Mouse (Mus musculus) CH12.LX (cell line): ENCODE measurements around the gene Sapcd2. TPM values are rescaled to one million over a fixed set of nuclear protein-coding genes. Genes with fewer than 3 reads are reported as not detected.

Source experiments
- DNase-seq: peaks from one replicate; pipeline ENCODE4 v3.0.0-alpha.2; 2013; ENCODE audit errors: extremely low read depth
- H3K27ac ChIP-seq: 2 replicates; pipeline ENCODE4 v1.5.1; 2012; ENCODE audit warnings: low read depth, mild to moderate bottlenecking, control low read depth, moderate library complexity; ENCODE audit not compliant: insufficient read depth
- H3K27me3 ChIP-seq: replicated peaks from 2 replicates; pipeline ENCODE3; 2012; ENCODE audit warnings: inconsistent platforms
- H3K36me3 ChIP-seq, 2 experiments: replicated peaks in 1 of 2; 2 replicates each; pipeline versions ENCODE3 to v1.6.1; 2012; ENCODE audit warnings: inconsistent platforms in 1 of 2, low read length in 1 of 2, mild to moderate bottlenecking in 1 of 2, mixed read lengths in 1 of 2, moderate library complexity in 1 of 2; ENCODE audit not compliant: control insufficient read depth in 1 of 2, insufficient read depth in 1 of 2
- H3K4me1 ChIP-seq, 2 experiments: 2 replicates each; pipeline ENCODE4 v1.6.1; 2012; ENCODE audit warnings: inconsistent platforms in 1 of 2, moderate library complexity in 1 of 2; ENCODE audit not compliant: insufficient read depth in 2 of 2, control insufficient read depth in 1 of 2
- H3K4me2 ChIP-seq: 2 replicates; pipeline ENCODE4 v1.6.1; 2012; ENCODE audit warnings: low read depth, mild to moderate bottlenecking, control low read depth; ENCODE audit not compliant: poor library complexity, insufficient read depth, severe bottlenecking
- H3K4me3 ChIP-seq, 3 experiments: fragments of 150-350 bp in 1 of 3; sonication (generic) in 1 of 3; replicated peaks in 1 of 3; 2 replicates each; pipeline versions ENCODE3 to v1.5.1; 2011 to 2012; ENCODE audit warnings: low read depth in 2 of 3, low read length in 2 of 3, mild to moderate bottlenecking in 2 of 3, moderate library complexity in 2 of 3, control low read depth in 1 of 3, improper control_type of control experiment in 1 of 3, inconsistent platforms in 1 of 3, mixed read lengths in 1 of 3; ENCODE audit not compliant: poor library complexity in 1 of 3
- H3K79me2 ChIP-seq: replicated peaks from 2 replicates; pipeline ENCODE4 v1.6.1; 2012; ENCODE audit warnings: mild to moderate bottlenecking, moderate library complexity; ENCODE audit not compliant: control insufficient read depth, poor library complexity, insufficient read depth, severe bottlenecking; ENCODE audit errors: extremely low read depth
- H3K9ac ChIP-seq: 2 replicates; pipeline ENCODE4 v1.6.1; 2012; ENCODE audit warnings: low read depth, mild to moderate bottlenecking, control low read depth, moderate library complexity; ENCODE audit not compliant: insufficient read depth
- H3K9me3 ChIP-seq: replicated peaks from 2 replicates; pipeline ENCODE3; 2012; ENCODE audit warnings: low read length, inconsistent platforms, mixed read lengths
- BHLHE40 ChIP-seq: IDR thresholded peaks from 2 replicates; pipeline ENCODE4 v1.6.1; 2011; ENCODE audit warnings: mild to moderate bottlenecking, low read depth, low read length, improper control_type of control experiment
- CHD1 ChIP-seq: IDR thresholded peaks from 2 replicates; pipeline ENCODE4 v1.6.1; 2012; ENCODE audit warnings: low read depth, low read length, improper control_type of control experiment, inconsistent platforms
- CTCF ChIP-seq, 2 experiments: IDR thresholded peaks in 1 of 2; conservative IDR thresholded peaks in 1 of 2; 2 replicates each; pipeline ENCODE4 v1.5.1; 2011 to 2012; ENCODE audit warnings: low read depth in 2 of 2, low read length in 2 of 2, improper control_type of control experiment in 1 of 2, inconsistent platforms in 1 of 2, mild to moderate bottlenecking in 1 of 2, moderate library complexity in 1 of 2
- ELF1 ChIP-seq: IDR thresholded peaks from 2 replicates; pipeline ENCODE4 v1.6.1; 2014; ENCODE audit warnings: low read depth, mild to moderate bottlenecking, inconsistent platforms, low read length, improper control_type of control experiment
- ETS1 ChIP-seq: conservative IDR thresholded peaks from 2 replicates; pipeline ENCODE4 v1.6.1; 2012; ENCODE audit warnings: low read depth, mild to moderate bottlenecking, inconsistent platforms, low read length, improper control_type of control experiment, moderate library complexity
- GABPA ChIP-seq: IDR thresholded peaks from 2 replicates; pipeline ENCODE4 v1.6.1; 2012; ENCODE audit warnings: low read depth, low read length, improper control_type of control experiment, inconsistent platforms; ENCODE audit not compliant: insufficient replicate concordance
- HCFC1 ChIP-seq: IDR thresholded peaks from 2 replicates; pipeline ENCODE4 v1.6.1; 2012; ENCODE audit warnings: low read depth, mild to moderate bottlenecking, inconsistent platforms, low read length, improper control_type of control experiment
- JUN ChIP-seq: IDR thresholded peaks from 2 replicates; pipeline ENCODE4 v1.6.1; 2011; ENCODE audit warnings: low read depth, mild to moderate bottlenecking, low read length, improper control_type of control experiment, moderate library complexity; ENCODE audit not compliant: insufficient read depth
- MAFK ChIP-seq: IDR thresholded peaks from 2 replicates; pipeline ENCODE4 v1.6.1; 2011; ENCODE audit warnings: low read length, improper control_type of control experiment; ENCODE audit not compliant: insufficient replicate concordance
- MAZ ChIP-seq: IDR thresholded peaks from 2 replicates; pipeline ENCODE4 v1.6.1; 2012; ENCODE audit warnings: low read depth, mild to moderate bottlenecking, inconsistent platforms, low read length, improper control_type of control experiment, moderate library complexity
- MEF2A ChIP-seq: IDR thresholded peaks from 2 replicates; pipeline ENCODE4 v1.6.1; 2014; ENCODE audit warnings: low read depth, mild to moderate bottlenecking, inconsistent platforms, low read length, improper control_type of control experiment, borderline replicate concordance
- MYC ChIP-seq: IDR thresholded peaks from 2 replicates; pipeline ENCODE4 v1.6.1; 2011; ENCODE audit warnings: low read depth, mild to moderate bottlenecking, improper control_type of control experiment, low read length
- NELFE ChIP-seq: IDR thresholded peaks from 2 replicates; pipeline ENCODE4 v1.6.1; 2011; ENCODE audit warnings: low read depth, low read length, improper control_type of control experiment
- NRF1 ChIP-seq: IDR thresholded peaks from 2 replicates; pipeline ENCODE4 v1.6.1; 2014; ENCODE audit warnings: low read depth, mild to moderate bottlenecking, inconsistent platforms, low read length, improper control_type of control experiment, moderate library complexity
- PAX5 ChIP-seq: IDR thresholded peaks from 2 replicates; pipeline ENCODE4 v1.6.1; 2012; ENCODE audit warnings: low read length, inconsistent platforms, mixed read lengths
- POLR2AphosphoS2 ChIP-seq: IDR thresholded peaks from 2 replicates; pipeline ENCODE4 v1.6.1; 2011; ENCODE audit warnings: low read depth, low read length, improper control_type of control experiment
- RCOR1 ChIP-seq: conservative IDR thresholded peaks from 2 replicates; pipeline ENCODE4 v1.6.1; 2012; ENCODE audit warnings: low read depth, mild to moderate bottlenecking, inconsistent platforms, low read length, improper control_type of control experiment
- SIN3A ChIP-seq: IDR thresholded peaks from 2 replicates; pipeline ENCODE4 v1.6.1; 2012; ENCODE audit warnings: low read length, improper control_type of control experiment, inconsistent platforms
- TCF12 ChIP-seq: IDR thresholded peaks from 2 replicates; pipeline ENCODE4 v1.6.1; 2014; ENCODE audit warnings: low read depth, mild to moderate bottlenecking, inconsistent platforms, low read length, improper control_type of control experiment
- UBTF ChIP-seq: IDR thresholded peaks from 2 replicates; pipeline ENCODE4 v1.6.1; 2012; ENCODE audit warnings: low read depth, mild to moderate bottlenecking, inconsistent platforms, low read length, improper control_type of control experiment, moderate library complexity
- USF2 ChIP-seq: conservative IDR thresholded peaks from 2 replicates; pipeline ENCODE4 v1.6.1; 2011; ENCODE audit warnings: low read depth, low read length, improper control_type of control experiment
- ZC3H11A ChIP-seq: IDR thresholded peaks from 2 replicates; pipeline ENCODE4 v1.6.1; 2012; ENCODE audit warnings: low read depth, mild to moderate bottlenecking, inconsistent platforms, low read length, improper control_type of control experiment
- ZKSCAN1 ChIP-seq: IDR thresholded peaks from 2 replicates; pipeline ENCODE4 v1.6.1; 2012; ENCODE audit warnings: low read depth, inconsistent platforms, low read length, improper control_type of control experiment, borderline replicate concordance
- ZNF384 ChIP-seq: IDR thresholded peaks from 2 replicates; pipeline ENCODE4 v1.6.1; 2012; ENCODE audit warnings: low read depth, low read length, improper control_type of control experiment, inconsistent platforms
- dilution Hi-C: fragments of 300-500 bp; cut with MboI; formaldehyde crosslinking; loops from 2 replicates; pipeline ENCODE4 v1.14.3; 2020; ENCODE audit warnings: low sequenced_read_pairs; ENCODE audit not compliant: extremely low pct_unique_long_range_greater_than_20kb, extremely low pct_ligation_motif_present
- in situ Hi-C: fragments of 300-500 bp; cut with MboI; formaldehyde crosslinking; loops from 3 replicates; pipeline ENCODE4 v1.14.3; 2019; ENCODE audit warnings: low sequenced_read_pairs, low pct_ligation_motif_present, low pct_unique_long_range_greater_than_20kb, mixed read lengths
- polyA plus RNA-seq: library from polyadenylated mRNA; unstranded; fragments of >175 nt; gene quantifications from 2 replicates; pipeline ENCODE4 v1.2.1, GENCODE M21; 2012; ENCODE audit warnings: low read depth; ENCODE audit not compliant: insufficient read length
- total RNA-seq, 2 experiments: library from RNA; depleted of rRNA; stranded (reverse); fragments of 300-350 nt in 1 of 2; fragments of >200 nt in 1 of 2; gene quantifications; 2 replicates each; pipeline ENCODE4 v1.2.3; 2012 to 2014

The Sapcd2 gene
- total and polyA plus RNA-seq, 3 experiments = 16.9 to 27.3 (median 22.5) TPM

DNA sequence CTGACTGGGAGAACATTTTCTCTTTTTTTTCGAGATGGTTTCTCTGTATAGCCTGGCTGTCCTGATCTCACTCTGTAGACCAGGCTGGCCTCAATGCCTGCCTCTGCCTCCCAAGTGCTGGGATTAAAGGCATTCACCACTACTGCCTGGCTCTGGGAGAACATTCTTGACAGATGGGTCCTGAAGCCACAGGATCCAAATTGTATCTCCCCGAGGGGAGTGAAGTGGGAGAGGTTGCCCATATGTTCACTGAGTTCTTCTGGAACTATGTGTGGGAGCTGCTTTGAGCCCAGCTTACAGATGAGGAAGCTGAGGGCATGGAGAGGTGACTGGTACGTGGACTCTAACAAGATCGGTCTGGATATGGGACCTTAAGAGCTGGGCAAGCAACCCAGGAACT, 31.9 kb downstream of the Sapcd2 start:
- no peak overlapping the region for H3K4me2 ChIP-seq
- H3K27ac ChIP-seq = no peak overlapping the region
- in situ Hi-C loops = loop anchor here (5.0 kb wide), 1 partner anchor 37 kb away; the partner anchor contains the start of gene Uap1l1
- H3K9ac ChIP-seq = no peak overlapping the region
- H3K4me3 ChIP-seq = no peak overlapping the region
- dilution Hi-C loops = no loop called here
- H3K9me3 ChIP-seq = no peaks in the 10 kb centered on the region
- no peaks in the 10 kb centered on the region for H3K79me2 ChIP-seq
- TF ChIP-seq USF2 (no peak), UBTF (no peak), JUN (no peak), MEF2A (no peak), PAX5 (no peak), ZC3H11A (no peak), RCOR1 (no peak), HCFC1 (no peak), NRF1 (no peak), POLR2AphosphoS2 (no peak), ZKSCAN1 (no peak), CHD1 (no peak), MYC (no peak), SIN3A (no peak)
- H3K4me1 ChIP-seq = no peaks in the 10 kb centered on the region
- peaks cover 92% of the 10 kb centered on the region for H3K27me3 ChIP-seq
- no peak for DNase-seq
- H3K36me3 ChIP-seq = no peaks in the 10 kb centered on the region

DNA sequence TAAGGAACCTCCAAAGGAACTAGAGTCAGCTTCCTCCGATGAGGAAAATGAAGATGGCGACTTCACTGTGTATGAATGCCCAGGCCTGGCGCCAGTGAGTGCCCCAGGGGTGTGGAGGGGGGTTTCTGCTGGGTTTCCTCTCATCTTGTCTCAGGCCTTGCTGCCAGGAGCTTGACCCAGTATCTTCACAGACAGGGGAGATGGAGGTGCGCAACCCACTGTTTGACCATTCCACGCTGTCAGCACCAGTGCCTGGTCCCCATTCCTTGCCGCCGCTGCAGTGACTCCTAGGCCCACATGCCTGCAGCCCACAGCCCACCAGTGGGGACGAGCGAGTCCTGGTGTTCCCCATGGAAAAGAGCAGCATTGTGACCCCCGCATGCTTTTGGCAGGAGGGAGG, 36.8 kb downstream of the Sapcd2 start:
- H3K79me2 ChIP-seq = no peaks in the 10 kb centered on the region
- no peak overlapping the region for H3K27ac ChIP-seq
- in situ Hi-C loops = no loop called here
- H3K9ac ChIP-seq = no peak overlapping the region
- no peaks in the 10 kb centered on the region for H3K36me3 ChIP-seq
- no peak overlapping the region for H3K4me2 ChIP-seq
- H3K9me3 ChIP-seq = no peaks in the 10 kb centered on the region
- peaks cover 77% of the 10 kb centered on the region for H3K27me3 ChIP-seq
- no peak overlapping the region for H3K4me3 ChIP-seq
- no peaks in the 10 kb centered on the region for H3K4me1 ChIP-seq
- dilution Hi-C loops = no loop called here
- no peak for TF ChIP-seq GABPA
- no peak for TF ChIP-seq CHD1
- no peak for TF ChIP-seq TCF12
- TF ChIP-seq CTCF (conservative IDR thresholded peaks at IDR 0.05 in 1 of 2, IDR thresholded peaks at IDR 0.05 in 1 of 2; ENCODE audit: low read depth in 2 of 2, low read length in 2 of 2) = no peak
- no peak for TF ChIP-seq SIN3A
- TF ChIP-seq BHLHE40 = no peak
- TF ChIP-seq ELF1 = no peak
- no peak for TF ChIP-seq MAFK
- TF ChIP-seq NELFE = no peak
- TF ChIP-seq MAZ = no peak
- TF ChIP-seq USF2 = no peak
- TF ChIP-seq ZNF384 = no peak
- TF ChIP-seq RCOR1 = no peak
- no peak for TF ChIP-seq ETS1
- no peak for DNase-seq
